Mouse (Mus musculus) urinary bladder, postnatal 36 days (tissue): ENCODE measurements around the gene Gaa.
A peak's percentile ranks its signal among the peaks of the same experiment; 100 is the strongest.
"Not testable (repeated sequence)": the region's sequence is repeated elsewhere in the genome, so short reads cannot be mapped to it uniquely, and the experiment has no call there.

Experiments used
- DNase-seq, 2 experiments: peaks; one replicate each; pipeline ENCODE4 v3.0.0; 2022; ENCODE audit warnings: low spot score in 2 of 2, mixed read lengths in 1 of 2

Gaa gene

DNA sequence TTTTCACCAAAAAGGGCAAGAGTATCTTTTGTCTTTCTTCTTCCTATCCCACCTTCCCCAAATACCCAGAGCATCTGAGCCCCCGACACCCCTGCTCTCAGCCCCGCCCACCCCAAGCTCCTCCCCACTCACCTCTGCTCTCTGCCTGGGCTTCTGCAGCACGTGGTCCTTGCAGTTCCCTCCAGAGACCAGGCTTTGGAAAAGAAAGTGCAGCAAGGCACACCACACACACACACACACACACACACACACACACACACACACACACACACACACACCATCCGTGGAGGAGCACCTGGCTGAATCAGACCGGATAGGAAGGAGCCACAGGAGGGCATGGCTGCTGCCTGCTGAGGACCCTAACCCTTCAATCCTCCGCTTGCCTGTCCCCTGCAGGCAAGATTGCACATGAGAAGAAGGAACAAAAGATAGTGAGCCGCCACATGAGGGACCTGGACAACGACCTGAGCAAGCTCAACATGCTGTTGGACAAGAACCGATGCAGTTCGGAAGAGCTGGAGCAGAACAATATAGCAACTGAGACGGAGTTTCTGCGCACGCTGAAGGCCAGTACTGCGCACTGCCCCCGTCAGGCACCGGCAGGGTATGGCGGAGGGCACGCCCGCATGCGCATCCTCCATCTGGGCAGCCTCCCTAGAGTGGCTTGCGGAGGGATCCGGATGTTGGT, 14.7 kb upstream of the Gaa start:
- no peak for DNase-seq

DNA sequence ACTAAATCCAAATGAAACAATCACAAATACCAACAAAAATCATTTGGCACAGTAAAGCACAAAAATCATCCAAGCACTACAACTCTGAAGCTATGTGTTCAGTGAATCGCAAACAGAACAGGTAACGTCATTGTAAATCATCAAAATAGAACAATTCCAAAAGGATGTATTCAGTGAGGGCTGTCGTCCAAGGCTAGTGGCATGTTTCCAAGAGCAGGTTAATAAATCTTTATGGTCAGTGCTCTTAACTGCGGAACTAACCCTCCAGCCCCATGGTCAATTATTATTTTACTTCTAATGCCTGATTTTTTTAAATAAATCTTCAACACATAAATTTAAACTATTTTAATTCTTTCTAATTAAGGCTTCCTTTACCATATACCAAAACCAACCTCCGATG, 11.1 kb upstream of the Gaa start:
- not testable (repeated sequence) for DNase-seq

DNA sequence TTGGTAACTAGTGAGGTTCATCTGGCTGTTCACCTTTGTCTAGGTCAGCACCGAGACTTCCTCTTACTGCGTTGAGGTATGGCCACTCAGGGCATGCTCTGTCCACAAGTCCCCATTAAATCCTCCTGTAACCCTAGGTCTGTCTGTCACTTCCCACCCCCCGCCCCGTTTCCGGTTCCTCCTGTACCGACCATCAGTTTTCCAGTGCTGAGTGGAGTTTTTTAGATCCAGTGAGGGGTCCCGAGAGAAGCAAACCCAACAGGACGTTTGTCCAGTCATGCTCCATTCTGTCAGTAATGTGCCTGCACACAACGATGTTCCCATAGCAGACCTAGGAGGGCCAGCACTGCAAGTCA, 9.5 kb upstream of the Gaa start:
- DNase-seq, result no peak

DNA sequence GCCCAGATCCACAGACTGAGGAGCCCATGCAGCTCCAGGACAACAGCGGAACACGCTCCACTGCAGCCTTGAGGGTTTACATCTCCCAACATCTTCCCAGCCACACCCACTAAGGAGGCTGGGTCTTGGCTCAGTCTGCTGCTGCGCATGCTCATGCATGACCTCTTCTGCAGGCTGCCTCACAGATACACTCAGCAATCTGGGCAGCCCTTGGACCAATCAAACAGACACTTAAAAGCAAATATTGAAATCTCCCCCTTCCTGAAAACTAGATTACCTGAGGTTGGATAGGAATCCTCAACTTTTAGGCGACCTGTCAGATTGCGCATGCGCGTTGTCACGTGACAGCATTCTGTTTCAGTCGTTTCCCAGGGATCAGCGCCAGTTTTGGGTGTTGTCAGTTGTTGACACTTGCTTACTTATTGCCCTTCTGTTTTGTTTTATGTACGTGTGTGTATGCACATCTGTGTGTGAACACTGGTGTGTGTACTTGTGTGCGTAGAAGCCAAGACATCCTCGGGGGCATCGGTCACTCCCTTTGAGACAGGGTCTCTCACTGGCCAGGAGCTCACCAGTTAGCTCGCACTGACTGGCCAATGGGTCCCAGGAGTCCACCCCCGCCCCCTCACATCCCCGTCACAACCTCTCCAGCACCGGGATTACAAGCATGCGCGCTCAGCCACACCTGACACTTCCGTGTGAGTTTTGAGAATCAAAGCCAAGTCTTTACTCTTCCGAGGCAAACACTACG, 8.9 kb upstream of the Gaa start:
- peak; percentile 63 to 69 for DNase-seq

- DNase-seq, result no peak
Measured at GRCm38 (mm10) chr11:119259977-119260376, 7.7 kb upstream of the Gaa start.

DNA sequence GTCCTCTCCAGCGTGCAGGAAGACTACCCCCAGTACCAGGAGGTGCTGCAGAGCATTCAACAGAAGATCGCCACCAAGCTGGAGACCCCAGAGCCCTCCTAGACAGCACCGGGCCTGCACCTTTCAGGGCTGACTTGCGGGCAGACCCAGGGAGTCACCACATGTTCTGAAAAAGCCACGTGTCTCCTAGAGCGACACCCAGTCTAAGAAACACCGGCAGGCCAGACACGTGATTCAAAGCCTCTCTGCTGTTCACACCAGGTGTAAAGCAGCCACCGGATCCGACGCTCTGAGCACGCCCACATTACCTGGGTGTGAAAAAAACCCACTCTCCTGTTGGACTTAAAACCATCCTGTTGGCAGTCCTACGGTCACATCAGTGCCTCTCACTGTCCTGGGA, 3.3 kb upstream of the Gaa start:
- no peak for DNase-seq

DNA sequence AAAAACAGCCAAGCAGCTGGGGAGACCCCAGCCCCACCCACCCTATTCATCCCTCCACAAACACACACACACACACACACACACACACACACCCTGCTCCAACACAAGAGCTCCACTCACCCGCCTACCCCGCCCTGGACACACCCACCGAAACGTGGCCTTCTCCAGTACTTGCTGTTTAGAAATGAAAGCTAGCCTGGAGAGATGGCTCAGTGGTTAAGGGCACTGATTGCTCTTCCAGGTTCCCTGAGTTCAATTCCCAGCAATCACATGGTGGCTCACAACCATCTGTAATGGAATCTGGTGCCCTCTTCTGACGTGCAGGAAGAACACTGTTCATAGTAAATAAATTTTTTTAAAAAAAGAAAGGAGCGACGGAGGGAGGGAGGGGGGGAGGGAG, 1.9 kb upstream of the Gaa start:
- no peak for DNase-seq

DNA sequence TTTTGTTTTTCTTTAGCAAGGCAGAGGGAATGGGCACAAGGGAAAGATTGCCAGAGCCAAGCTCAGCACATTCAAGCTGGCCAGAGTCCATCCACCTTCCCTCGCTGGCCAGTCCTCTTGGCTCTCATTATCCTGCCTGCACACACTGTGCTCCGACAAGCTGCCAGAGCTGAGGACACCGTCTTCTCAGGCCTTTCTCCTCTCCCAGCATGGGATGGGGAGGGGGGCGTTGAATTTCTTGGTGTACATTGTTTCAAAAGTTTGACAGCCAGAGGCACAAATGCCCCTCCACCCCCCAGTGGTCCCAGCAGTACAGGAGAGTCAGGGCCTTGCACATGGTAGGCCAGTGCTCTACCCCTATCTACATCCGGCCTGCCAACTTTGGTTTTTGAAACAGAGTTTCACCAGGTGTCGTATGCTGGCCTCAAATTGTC, 429 bp upstream of the Gaa start:
- DNase-seq, result peak; percentile 15 to 45

DNA sequence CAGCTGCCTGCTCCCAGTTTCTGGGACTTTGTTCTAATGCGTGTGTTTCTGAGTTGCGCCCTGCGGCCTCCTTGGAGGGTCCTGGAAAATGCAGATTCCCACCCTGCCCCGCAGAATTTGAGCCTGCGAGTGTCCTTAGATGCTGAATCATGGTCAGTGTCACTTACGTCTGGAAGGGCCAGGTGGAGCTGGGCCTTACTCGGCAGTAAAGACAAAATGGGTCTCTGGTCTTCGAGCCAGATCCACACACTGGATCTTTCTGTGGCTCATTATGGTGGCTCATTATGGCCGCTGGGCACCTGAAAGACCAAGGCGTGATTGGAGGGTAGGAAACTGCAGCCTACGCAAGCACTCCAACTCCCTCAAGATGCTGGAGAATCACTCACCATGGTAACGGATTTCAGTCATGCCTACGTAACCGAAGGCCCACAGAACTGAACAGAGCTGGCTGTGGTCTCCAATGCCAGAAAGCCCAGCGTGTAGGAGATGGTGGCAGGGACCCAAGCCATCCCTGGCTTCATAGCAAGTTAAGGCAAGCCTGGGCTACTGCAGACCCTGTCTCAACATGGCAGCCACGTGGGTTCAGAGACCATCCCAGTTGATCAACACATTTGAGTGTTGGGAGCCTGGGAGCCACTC, 989 bp downstream of the Gaa start:
- DNase-seq, result no peak

DNA sequence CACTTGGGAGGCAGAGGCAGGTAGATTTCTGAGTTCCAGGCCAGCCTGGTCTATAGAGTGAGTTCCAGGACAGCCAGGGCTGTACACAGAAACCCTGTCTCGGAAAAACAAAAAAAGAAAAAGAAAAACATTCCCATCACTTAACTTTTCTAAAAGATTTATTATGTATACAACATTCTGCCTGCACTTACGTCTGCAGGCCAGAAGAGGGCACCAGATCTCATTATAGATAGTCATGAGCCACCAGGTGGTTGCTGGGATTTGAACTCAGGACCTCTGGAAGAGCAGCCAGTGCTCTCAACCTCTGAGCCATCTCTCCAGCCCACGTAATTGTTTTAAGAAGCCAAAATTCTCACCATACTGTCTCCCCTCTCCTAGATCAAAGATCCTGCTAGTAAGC, 4.8 kb downstream of the Gaa start:
- DNase-seq, result not testable (repeated sequence)

DNA sequence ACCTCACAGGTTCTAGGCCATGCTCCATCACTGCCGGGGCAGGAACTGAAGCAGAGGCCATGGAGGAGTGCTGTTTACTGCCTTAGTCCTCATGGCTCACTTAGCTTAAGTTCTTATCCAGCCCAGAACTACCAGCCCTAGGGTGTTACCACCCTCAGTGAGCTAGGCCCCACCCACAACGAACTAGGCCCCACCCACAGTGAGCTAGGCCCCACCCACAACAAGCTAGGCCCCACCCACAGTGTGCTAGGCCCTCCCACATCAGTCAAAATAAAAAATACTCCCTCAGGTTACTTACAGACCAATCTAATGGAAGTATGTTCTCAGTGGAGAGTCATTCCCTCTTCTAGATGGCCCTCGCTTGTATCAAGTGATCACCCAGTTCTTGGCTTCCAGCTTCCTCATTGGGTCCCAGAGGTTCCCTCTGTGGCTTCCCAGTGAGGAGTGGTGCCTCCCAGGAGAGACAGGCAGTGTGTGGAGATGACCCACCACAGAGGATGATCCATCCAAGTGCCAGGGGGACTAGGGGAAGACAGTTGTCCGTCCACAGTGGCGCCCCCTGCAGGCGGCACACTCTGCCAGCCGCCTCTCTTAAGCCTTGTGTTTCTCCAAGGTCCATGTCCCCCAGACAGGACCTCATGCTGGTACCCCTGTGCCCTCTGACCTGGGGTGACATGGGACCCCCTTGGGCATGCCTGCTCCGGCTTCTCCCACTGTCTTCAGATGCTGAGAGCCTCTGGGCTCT, 5.7 kb downstream of the Gaa start:
- DNase-seq, result no peak

GRCm38 (mm10) chr11:119281030-119281429, 13.3 kb downstream of the Gaa start:
- DNase-seq, result peak in 1 of 2 experiments; percentile 38

DNA sequence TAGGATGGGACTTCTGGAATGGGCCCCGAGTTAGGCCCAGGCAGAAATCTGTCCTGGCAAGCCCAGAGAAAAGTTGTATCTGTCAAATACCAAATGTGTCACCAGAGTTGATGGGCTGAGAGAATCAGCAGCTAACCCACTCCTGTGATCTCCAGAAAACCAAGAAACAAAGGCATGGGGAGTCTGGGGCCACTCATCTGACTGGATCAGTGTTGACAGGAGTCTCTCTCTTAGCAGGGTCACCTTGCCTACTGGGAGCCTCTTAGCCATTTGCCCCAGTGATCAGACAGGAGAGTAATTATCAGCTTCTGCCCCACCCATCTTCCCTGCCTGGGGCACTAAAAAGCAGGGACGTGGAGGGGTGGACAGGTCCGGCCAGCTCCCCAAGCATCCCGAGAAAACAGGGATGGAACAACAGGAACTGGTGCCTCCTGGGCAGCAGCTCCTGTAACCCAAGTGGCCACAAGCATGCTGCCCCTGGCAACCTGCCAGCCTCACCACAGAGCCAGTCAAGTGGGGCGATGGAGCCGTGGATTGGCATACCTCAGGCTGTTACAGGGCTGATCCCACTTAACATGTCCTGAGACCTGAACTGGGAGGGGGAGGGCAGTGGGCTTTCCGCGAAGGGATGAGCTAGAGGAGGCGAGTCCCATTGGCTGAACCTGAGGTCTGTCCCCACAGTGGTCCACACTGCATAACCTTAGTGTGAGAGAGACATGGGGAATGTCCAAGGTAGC, 18.3 kb downstream of the Gaa start:
- DNase-seq, result no peak

GRCm38 (mm10) chr11:119287207-119287992, 19.7 kb downstream of the Gaa start:
- DNase-seq, result no peak

- DNase-seq, result not testable (repeated sequence)
Measured at GRCm38 (mm10) chr11:119292861-119293260, 25.2 kb downstream of the Gaa start.

GRCm38 (mm10) chr11:119297996-119298395, 30.3 kb downstream of the Gaa start:
- DNase-seq, result no peak

DNA sequence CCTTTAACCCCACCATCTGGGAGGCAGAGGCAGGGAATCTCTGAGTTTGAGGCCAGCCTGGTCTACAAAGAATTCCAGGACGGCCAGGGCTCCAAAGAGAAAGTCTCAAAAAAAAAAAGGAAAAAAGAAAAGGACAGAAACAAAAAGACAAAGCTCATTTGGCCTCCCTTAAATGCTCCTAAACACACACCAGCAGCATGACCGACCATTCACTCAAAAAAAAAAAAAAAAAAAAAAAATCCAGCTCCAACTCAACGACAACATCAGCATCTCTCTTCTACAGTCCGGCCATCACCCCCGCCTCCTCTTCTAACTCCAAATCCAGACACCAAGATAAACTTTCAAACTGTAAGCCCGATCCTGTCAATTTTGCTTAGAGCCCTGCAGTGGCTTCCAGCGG, 31.2 kb downstream of the Gaa start:
- DNase-seq, result no peak

DNA sequence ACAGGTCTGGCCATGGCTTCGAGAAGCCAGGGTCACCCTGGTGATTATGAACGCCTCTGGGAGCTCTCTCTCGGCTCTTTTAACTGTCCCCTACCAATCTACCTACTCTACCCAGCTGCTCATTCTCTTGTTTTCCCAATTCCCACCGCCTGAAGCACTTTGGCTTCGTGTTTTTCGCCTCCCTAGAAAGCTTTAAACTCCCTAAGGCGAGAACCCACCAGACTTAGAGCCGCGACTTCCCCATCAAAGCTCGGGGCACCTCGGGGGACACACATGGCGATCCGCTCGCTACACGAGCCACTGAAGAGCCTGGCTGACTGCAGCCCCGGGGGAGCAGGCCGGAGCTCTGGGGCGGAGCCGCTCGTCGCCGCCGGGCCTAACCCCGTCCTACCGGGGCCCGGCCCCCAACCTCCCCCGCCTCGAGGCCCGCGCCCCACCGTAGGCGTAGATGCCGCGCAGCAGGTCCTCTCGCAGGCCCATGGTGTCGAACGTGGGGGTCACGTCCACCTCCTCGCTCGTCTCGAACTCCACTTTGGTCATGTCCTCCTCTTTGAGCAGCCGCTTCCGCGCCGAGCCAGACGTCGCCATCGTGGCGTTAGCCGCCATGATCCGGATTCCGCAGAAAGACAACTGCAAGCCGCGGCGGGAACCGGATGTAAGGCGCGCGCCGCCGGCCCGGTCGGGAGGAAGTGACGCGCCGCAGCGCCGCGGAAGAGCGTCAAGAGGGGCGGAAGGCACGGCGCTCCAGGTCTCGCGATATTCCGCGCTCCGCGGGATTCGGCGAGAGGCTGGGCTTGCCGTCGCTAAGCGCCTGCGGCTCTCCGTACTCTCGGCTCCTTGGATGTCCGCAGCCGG, 31.9 kb downstream of the Gaa start, which contains the start of gene Eif4a3:
Eif4a3 (minus strand) TSS at position 699 of the 855 bp plus-strand sequence.
- peak; percentile 90 to 94 for DNase-seq

DNA sequence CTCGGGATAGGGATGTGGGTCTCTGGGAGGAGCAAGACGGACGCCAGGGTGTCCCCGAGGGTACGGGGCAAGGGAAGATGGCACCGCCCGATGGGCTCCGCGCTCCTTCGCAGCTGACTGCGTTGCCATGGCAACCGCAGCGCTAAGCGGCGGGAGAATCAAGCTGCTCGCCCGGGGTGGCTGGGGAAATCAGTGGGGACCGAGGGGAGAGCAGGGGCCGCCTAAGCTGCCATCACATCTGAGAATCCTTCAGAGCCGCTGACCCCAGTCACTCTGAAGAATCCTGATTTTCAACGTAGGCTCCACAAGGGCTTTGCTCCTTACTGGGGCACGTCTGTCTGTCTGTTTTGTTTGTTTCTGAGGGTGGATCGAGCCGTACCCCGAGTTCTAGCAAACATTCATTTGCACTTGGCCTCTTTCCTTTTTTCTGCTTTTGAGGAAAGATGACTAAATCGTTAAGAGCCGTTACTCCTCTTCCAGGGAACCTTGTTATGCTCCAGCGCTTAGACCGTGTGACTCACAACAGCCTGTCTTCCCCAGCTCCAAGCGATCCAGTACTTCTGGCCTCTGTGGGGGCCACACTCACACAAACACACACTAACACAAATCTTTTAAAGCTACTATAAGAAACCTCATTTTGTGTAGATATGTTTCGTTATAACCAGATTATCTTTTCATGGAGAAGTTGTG, 32.7 kb downstream of the Gaa start:
- no peak for DNase-seq
